Mouse (Mus musculus) brain, adult 2 months (tissue): ENCODE measurements around the gene Rab8b.
"Not testable (repeated sequence)": the region's sequence is repeated elsewhere in the genome, so short reads cannot be mapped to it uniquely, and the experiment has no call there.

ENCODE experiments used
- DNase-seq: peaks from one replicate; pipeline ENCODE4 v3.0.0; 2011; ENCODE audit warnings: low read depth, low spot score

Gene Rab8b

GRCm38 (mm10) chr9:66917216-66917891, 2.1 kb downstream of the Rab8b start:
- DNase-seq, result no peak

- DNase-seq, result no peak
Measured at GRCm38 (mm10) chr9:66915869-66916785, 3.4 kb downstream of the Rab8b start.

GRCm38 (mm10) chr9:66915401-66915800, 4.1 kb downstream of the Rab8b start:
- no peak for DNase-seq

GRCm38 (mm10) chr9:66914540-66914939, 4.9 kb downstream of the Rab8b start:
- no peak for DNase-seq

GRCm38 (mm10) chr9:66913254-66913934, 6.1 kb downstream of the Rab8b start:
- DNase-seq, result not testable (repeated sequence)

- no peak for DNase-seq
Measured at GRCm38 (mm10) chr9:66912304-66912703, 7.2 kb downstream of the Rab8b start.

- DNase-seq, result no peak
Measured at GRCm38 (mm10) chr9:66910677-66911076, 8.8 kb downstream of the Rab8b start.

GRCm38 (mm10) chr9:66909922-66910321, 9.6 kb downstream of the Rab8b start:
- DNase-seq, result no peak

GRCm38 (mm10) chr9:66907746-66908397, 11.6 kb downstream of the Rab8b start:
- no peak for DNase-seq

GRCm38 (mm10) chr9:66907126-66907525, 12.4 kb downstream of the Rab8b start:
- no peak for DNase-seq

GRCm38 (mm10) chr9:66905990-66906389, 13.5 kb downstream of the Rab8b start:
- DNase-seq, result no peak

GRCm38 (mm10) chr9:66899526-66899925, 20.0 kb downstream of the Rab8b start:
- DNase-seq, result no peak

- no peak for DNase-seq
Measured at GRCm38 (mm10) chr9:66899072-66899471, 20.4 kb downstream of the Rab8b start.

GRCm38 (mm10) chr9:66897851-66898250, 21.6 kb downstream of the Rab8b start:
- DNase-seq, result no peak

GRCm38 (mm10) chr9:66896951-66897350, 22.5 kb downstream of the Rab8b start:
- DNase-seq, result no peak

- no peak for DNase-seq
Measured at GRCm38 (mm10) chr9:66895995-66896394, 23.5 kb downstream of the Rab8b start.

- DNase-seq, result no peak
Measured at GRCm38 (mm10) chr9:66895035-66895779, 24.3 kb downstream of the Rab8b start.

GRCm38 (mm10) chr9:66894421-66894820, 25.1 kb downstream of the Rab8b start:
- DNase-seq, result no peak

GRCm38 (mm10) chr9:66892456-66892855, 27.0 kb downstream of the Rab8b start:
- DNase-seq, result not testable (repeated sequence)

GRCm38 (mm10) chr9:66887960-66888610, 31.4 kb downstream of the Rab8b start:
- no peak for DNase-seq
